Mouse (Mus musculus) kidney, adult 18-20 months (tissue): ENCODE measurements at regions not wholly inside any gene's neighbourhood (a gene's known extent, or its start where the extent isn't known, plus 50 kb on each side); places are given as distances from the start of the nearest gene placed in this dataset.

Experiments used
- DNase-seq: peaks from one replicate; pipeline ENCODE4 v3.0.0; 2021

DNA sequence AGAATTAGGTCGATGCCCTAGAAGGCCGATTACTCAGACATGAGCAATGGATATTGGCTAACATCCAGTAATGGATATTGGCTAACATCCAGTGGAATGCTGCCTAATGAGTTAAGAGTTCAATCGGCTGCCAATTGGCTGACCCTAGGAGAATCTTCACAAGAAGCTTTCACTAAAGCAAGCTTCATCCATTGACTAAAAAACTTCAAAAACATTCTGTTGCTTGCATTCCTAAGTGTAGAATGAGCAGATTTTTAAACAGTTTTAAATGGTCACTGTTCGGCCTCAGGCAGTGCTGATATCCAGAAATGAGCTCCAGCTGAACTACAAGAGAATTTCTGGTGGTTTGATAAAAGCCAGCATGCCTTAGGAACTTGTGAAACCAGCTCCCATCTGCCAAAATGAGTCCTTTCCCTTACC lies 56.8 kb upstream of the Cenpe start:
- DNase-seq, result peak; percentile 2
